Mouse (Mus musculus): ENCODE measurements around the gene Theg. TPM values are rescaled to one million over a fixed set of nuclear protein-coding genes. Genes with fewer than 3 reads are reported as not detected.
A peak's percentile ranks its signal among the peaks of the same experiment; 100 is the strongest.

Gene Theg
- polyA plus RNA-seq, 1 experiment: not detected

- Histone ChIP-seq H3K4me3 (replicated peaks) (no peak overlapping the region), H3K4me1 (ENCODE audit: control insufficient read depth) (peaks cover 11% of the 10 kb centered on the region), H3K27me3 (ENCODE audit: control insufficient read depth) (peaks cover 14% of the 10 kb centered on the region), H3K9me3 (ENCODE audit: control insufficient read depth, low read length) (no peaks in the 10 kb centered on the region), H3K36me3 (ENCODE audit: control insufficient read depth) (peaks cover 38% of the 10 kb centered on the region)
- TF ChIP-seq TAL1 (IDR thresholded peaks at IDR 0.05; ENCODE audit: low read length) (no peak), GATA1 (IDR thresholded peaks at IDR 0.05; ENCODE audit: low read length) (no peak)
Observed at GRCm38 (mm10) chr10:79538323-79538722, 48.8 kb downstream of the Theg start.

GRCm38 (mm10) chr10:79537781-79538180 lies 49.4 kb downstream of the Theg start:
- Histone ChIP-seq H3K27me3 (ENCODE audit: control insufficient read depth) (peaks cover 14% of the 10 kb centered on the region), H3K4me3 (replicated peaks) (no peak overlapping the region), H3K36me3 (ENCODE audit: control insufficient read depth) (peaks cover 33% of the 10 kb centered on the region), H3K4me1 (ENCODE audit: control insufficient read depth) (peaks cover 16% of the 10 kb centered on the region), H3K9me3 (ENCODE audit: control insufficient read depth, low read length) (no peaks in the 10 kb centered on the region)
- TF ChIP-seq TAL1 (IDR thresholded peaks at IDR 0.05; ENCODE audit: low read length): no peak

- H3K9me3 ChIP-seq (ENCODE audit: control insufficient read depth, low read length): no peaks in the 10 kb centered on the region
- H3K27me3 ChIP-seq (ENCODE audit: control insufficient read depth): peaks cover 14% of the 10 kb centered on the region
- no peak overlapping the region for H3K4me3 ChIP-seq (replicated peaks)
- peaks cover 28% of the 10 kb centered on the region for H3K36me3 ChIP-seq (ENCODE audit: control insufficient read depth)
- H3K4me1 ChIP-seq (ENCODE audit: control insufficient read depth): peaks cover 19% of the 10 kb centered on the region
- TF ChIP-seq TAL1 (IDR thresholded peaks at IDR 0.05; ENCODE audit: low read length): no peak
Observed at GRCm38 (mm10) chr10:79537271-79537670, 49.9 kb downstream of the Theg start.

GRCm38 (mm10) chr10:79536461-79537080 lies 50.6 kb downstream of the Theg start:
- H3K4me1 ChIP-seq (ENCODE audit: control insufficient read depth): peaks cover 19% of the 10 kb centered on the region
- no peak overlapping the region for H3K4me3 ChIP-seq (replicated peaks)
- TF ChIP-seq GATA1 (IDR thresholded peaks at IDR 0.05; ENCODE audit: low read length): no peak
- no peak for TF ChIP-seq TAL1 (IDR thresholded peaks at IDR 0.05; ENCODE audit: low read length)
- peaks cover 14% of the 10 kb centered on the region for H3K27me3 ChIP-seq (ENCODE audit: control insufficient read depth)
- no peaks in the 10 kb centered on the region for H3K9me3 ChIP-seq (ENCODE audit: control insufficient read depth, low read length)
- H3K36me3 ChIP-seq (ENCODE audit: control insufficient read depth): peaks cover 21% of the 10 kb centered on the region

GRCm38 (mm10) chr10:79535431-79535830 lies 51.7 kb downstream of the Theg start:
- Histone ChIP-seq H3K4me3 (replicated peaks) (no peak overlapping the region), H3K27me3 (ENCODE audit: control insufficient read depth) (peaks cover 14% of the 10 kb centered on the region), H3K4me1 (ENCODE audit: control insufficient read depth) (peaks cover 19% of the 10 kb centered on the region), H3K9me3 (ENCODE audit: control insufficient read depth, low read length) (no peaks in the 10 kb centered on the region), H3K36me3 (ENCODE audit: control insufficient read depth) (peaks cover 9% of the 10 kb centered on the region)
- TF ChIP-seq GATA1 (IDR thresholded peaks at IDR 0.05; ENCODE audit: low read length): no peak

- TF ChIP-seq TAL1 (IDR thresholded peaks at IDR 0.05; ENCODE audit: low read length) (no peak), GATA1 (IDR thresholded peaks at IDR 0.05; ENCODE audit: low read length) (no peak)
- Histone ChIP-seq H3K4me3 (replicated peaks) (no peak overlapping the region), H3K27me3 (ENCODE audit: control insufficient read depth) (peaks cover 14% of the 10 kb centered on the region), H3K4me1 (ENCODE audit: control insufficient read depth) (peaks cover 19% of the 10 kb centered on the region), H3K36me3 (ENCODE audit: control insufficient read depth) (peaks cover 4% of the 10 kb centered on the region; the same call in 1 of the 2 replicates), H3K9me3 (ENCODE audit: control insufficient read depth, low read length) (no peaks in the 10 kb centered on the region)
Observed at GRCm38 (mm10) chr10:79534426-79534825, 52.7 kb downstream of the Theg start.

- Histone ChIP-seq H3K27me3 (ENCODE audit: control insufficient read depth) (peaks cover 14% of the 10 kb centered on the region), H3K4me1 (ENCODE audit: control insufficient read depth) (peaks cover 19% of the 10 kb centered on the region), H3K9me3 (ENCODE audit: control insufficient read depth, low read length) (no peaks in the 10 kb centered on the region), H3K4me3 (replicated peaks) (peak within 1 kb of the TSS; percentile 64), H3K36me3 (ENCODE audit: control insufficient read depth) (peaks cover 6% of the 10 kb centered on the region; the same call in 1 of the 2 replicates)
- TF ChIP-seq TAL1 (IDR thresholded peaks at IDR 0.05; ENCODE audit: low read length) (no peak), GATA1 (IDR thresholded peaks at IDR 0.05; ENCODE audit: low read length) (no peak)
Observed at GRCm38 (mm10) chr10:79533126-79533911, 53.8 kb downstream of the Theg start, which contains the start of gene Plpp2. Gene Plpp2 (minus strand): TSS chr10:79533796.

- peak overlapping the region; percentile 64 for H3K4me3 ChIP-seq (replicated peaks)
Observed at GRCm38 (mm10) chr10:79532678-79533077, 54.5 kb downstream of the Theg start.

DNA sequence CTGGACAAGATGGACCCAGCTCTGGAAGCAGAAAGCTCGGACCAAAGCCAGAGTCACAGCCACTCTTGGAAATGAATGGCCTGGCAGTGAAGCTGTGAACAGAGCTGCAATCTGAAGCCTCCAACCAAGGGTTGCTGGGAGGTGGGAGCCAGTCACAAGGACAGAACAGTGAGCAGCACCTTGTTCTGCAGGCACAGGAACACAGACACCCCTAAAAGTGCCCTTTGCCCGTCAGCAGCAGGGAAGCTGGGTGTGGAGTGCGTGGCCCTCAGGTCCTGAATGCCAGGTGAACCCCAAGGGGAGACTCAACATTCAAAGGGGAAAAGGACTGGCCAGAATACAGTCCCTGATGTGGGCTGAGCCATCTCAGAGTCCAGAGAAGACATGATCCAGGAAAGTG lies 55.5 kb downstream of the Theg start:
- Histone ChIP-seq H3K27me3 (ENCODE audit: control insufficient read depth) (peaks cover 14% of the 10 kb centered on the region), H3K4me1 (ENCODE audit: control insufficient read depth) (peaks cover 19% of the 10 kb centered on the region), H3K4me3 (replicated peaks) (no peak overlapping the region), H3K9me3 (ENCODE audit: control insufficient read depth, low read length) (no peaks in the 10 kb centered on the region), H3K36me3 (ENCODE audit: control insufficient read depth) (peaks cover 8% of the 10 kb centered on the region; the same call in 1 of the 2 replicates)
- TF ChIP-seq GATA1 (IDR thresholded peaks at IDR 0.05; ENCODE audit: low read length) (no peak), TAL1 (IDR thresholded peaks at IDR 0.05; ENCODE audit: low read length) (no peak)

More at GRCm38 (mm10) chr10:79532678-79533077, 54.5 kb downstream of the Theg start:
- peaks cover 6% of the 10 kb centered on the region; the same call in 1 of the 2 replicates for H3K36me3 ChIP-seq (ENCODE audit: control insufficient read depth)
- peaks cover 14% of the 10 kb centered on the region for H3K27me3 ChIP-seq (ENCODE audit: control insufficient read depth)
- H3K4me1 ChIP-seq (ENCODE audit: control insufficient read depth): peaks cover 19% of the 10 kb centered on the region
- TF ChIP-seq TAL1 (IDR thresholded peaks at IDR 0.05; ENCODE audit: low read length) (no peak), GATA1 (IDR thresholded peaks at IDR 0.05; ENCODE audit: low read length) (no peak)
- H3K9me3 ChIP-seq (ENCODE audit: control insufficient read depth, low read length): no peaks in the 10 kb centered on the region

All from erythroblast, embryonic 14.5 days (primary cell).